Mouse (Mus musculus) thymus, adult 2 months (tissue): Measurements from ENCODE around the gene Tle4. TPM values are rescaled to one million over a fixed set of nuclear protein-coding genes. Genes with fewer than 3 reads are reported as not detected.

Source experiments
- DNase-seq: peaks from one replicate; pipeline ENCODE4 v3.0.0; 2021
- H3K27ac ChIP-seq: fragments of 200-500 bp; 2 replicates; pipeline ENCODE4 v1.5.1; 2012; ENCODE audit warnings: low read length, control low read depth; ENCODE audit not compliant: control insufficient read depth, insufficient read depth
- H3K27me3 ChIP-seq: fragments of 200-500 bp; 2 replicates; pipeline ENCODE4 v1.6.1; 2012; ENCODE audit warnings: mild to moderate bottlenecking, low read length, moderate library complexity, mixed read lengths; ENCODE audit not compliant: control insufficient read depth, insufficient read depth
- H3K36me3 ChIP-seq: fragments of 200-500 bp; 2 replicates; pipeline ENCODE4 v1.6.1; 2012; ENCODE audit warnings: mild to moderate bottlenecking, low read length, moderate library complexity; ENCODE audit not compliant: control insufficient read depth, insufficient read depth
- H3K4me1 ChIP-seq: fragments of 200-500 bp; replicated peaks from 2 replicates; pipeline ENCODE4 v1.6.1; 2012; ENCODE audit warnings: low read length; ENCODE audit not compliant: control insufficient read depth, insufficient read depth
- H3K4me3 ChIP-seq: fragments of 200-500 bp; 2 replicates; pipeline ENCODE4 v1.5.1; 2012; ENCODE audit warnings: mild to moderate bottlenecking, low read length, control low read depth, moderate library complexity; ENCODE audit not compliant: control insufficient read depth, insufficient read depth
- CTCF ChIP-seq: fragments of 200-500 bp; IDR thresholded peaks from 2 replicates; pipeline ENCODE4 v1.5.1; 2012; ENCODE audit warnings: mild to moderate bottlenecking, control low read depth, low read length, moderate library complexity, borderline replicate concordance; ENCODE audit not compliant: control insufficient read depth, poor library complexity, insufficient read depth; ENCODE audit errors: extremely low read depth
- POLR2A ChIP-seq: fragments of 200-500 bp; IDR thresholded peaks from 2 replicates; pipeline ENCODE4 v1.6.1; 2012; ENCODE audit warnings: mild to moderate bottlenecking, low read length, control low read depth, moderate library complexity; ENCODE audit not compliant: control insufficient read depth, poor library complexity, insufficient read depth; ENCODE audit errors: extremely low read depth
- WGBS: fragments of 180-500 bp; shearing (Covaris S2); methylation state at CpG from one replicate; pipeline ENCODE4 v1.1.7; 2018; 5-methylcytosine and 5-hydroxymethylcytosine counted together
- polyA plus RNA-seq: library from polyadenylated mRNA; depleted of rRNA; stranded (reverse); fragments of >200 nt; gene quantifications from 2 replicates; pipeline ENCODE4 v1.2.3, GENCODE M21; 2012

Tle4 gene
- polyA plus RNA-seq, 1 experiment: 17.8 TPM

GRCm38 (mm10) chr19:14591809-14592535, 5.9 kb downstream of the Tle4 start:
- peaks cover 5% of the 10 kb centered on the region for H3K4me1 ChIP-seq
- no peak overlapping the region for H3K27ac ChIP-seq
- WGBS: 98% methylated on average over 10 of the region's 10 CpGs
- no peak for TF ChIP-seq POLR2A
- TF ChIP-seq CTCF: no peak
- DNase-seq: no peak
- no peaks in the 10 kb centered on the region for H3K27me3 ChIP-seq
- no peaks in the 10 kb centered on the region; the same call in 1 of the 2 replicates for H3K36me3 ChIP-seq
- H3K4me3 ChIP-seq: no peak overlapping the region

GRCm38 (mm10) chr19:14590154-14590553, 7.7 kb downstream of the Tle4 start:
- DNase-seq: no peak
- 98% methylated on average over 7 of the region's 7 CpGs for WGBS
- Histone ChIP-seq H3K27me3 (no peaks in the 10 kb centered on the region), H3K4me3 (no peak overlapping the region), H3K4me1 (peaks cover 3% of the 10 kb centered on the region), H3K27ac (no peak overlapping the region), H3K36me3 (no peaks in the 10 kb centered on the region; the same call in 1 of the 2 replicates)
- no peak for TF ChIP-seq CTCF

GRCm38 (mm10) chr19:14588221-14589123, 9.4 kb downstream of the Tle4 start:
- WGBS: 34% methylated on average over 3 of the region's 3 CpGs
- H3K27ac ChIP-seq: no peak overlapping the region
- H3K4me3 ChIP-seq: no peak overlapping the region
- H3K4me1 ChIP-seq: peaks cover 3% of the 10 kb centered on the region
- no peaks in the 10 kb centered on the region; the same call in 1 of the 2 replicates for H3K36me3 ChIP-seq
- TF ChIP-seq CTCF (no peak), POLR2A (no peak)
- DNase-seq: peak; percentile 36
- no peaks in the 10 kb centered on the region for H3K27me3 ChIP-seq

- WGBS: 89% methylated on average over 3 of the region's 3 CpGs
- DNase-seq: no peak
- Histone ChIP-seq H3K36me3 (no peaks in the 10 kb centered on the region), H3K27me3 (no peaks in the 10 kb centered on the region), H3K4me3 (no peak overlapping the region), H3K27ac (no peak overlapping the region), H3K4me1 (peaks cover 3% of the 10 kb centered on the region)
- no peak for TF ChIP-seq POLR2A
- TF ChIP-seq CTCF: no peak
Observed at GRCm38 (mm10) chr19:14586171-14586570, 11.7 kb downstream of the Tle4 start.

DNA sequence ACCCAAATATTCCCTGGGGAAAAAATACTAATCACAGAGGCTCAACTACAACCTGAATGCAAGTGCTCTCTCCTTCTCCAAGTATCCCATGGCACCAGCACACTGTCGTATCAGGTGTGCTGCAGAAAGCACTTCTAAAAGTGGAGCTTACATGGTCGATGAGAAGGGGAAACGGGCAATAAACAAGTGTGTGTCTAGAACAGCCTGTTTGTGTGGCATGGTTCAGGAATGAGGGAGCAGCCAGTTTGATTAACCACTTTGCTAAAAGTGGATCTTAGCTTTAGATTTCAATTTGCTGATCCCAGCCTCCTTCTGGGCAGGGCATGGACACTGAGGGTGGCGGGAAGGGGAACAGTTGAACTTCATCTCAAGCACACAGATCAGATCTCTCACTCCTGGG, 12.1 kb downstream of the Tle4 start:
- Histone ChIP-seq H3K4me3 (no peak overlapping the region), H3K27ac (no peak overlapping the region), H3K36me3 (no peaks in the 10 kb centered on the region), H3K4me1 (peaks cover 3% of the 10 kb centered on the region), H3K27me3 (no peaks in the 10 kb centered on the region)
- WGBS: 69% methylated on average over 4 of the region's 4 CpGs
- TF ChIP-seq CTCF: no peak
- no peak for TF ChIP-seq POLR2A
- DNase-seq: no peak

GRCm38 (mm10) chr19:14585235-14585634, 12.6 kb downstream of the Tle4 start:
- Histone ChIP-seq H3K27me3 (no peaks in the 10 kb centered on the region), H3K36me3 (no peaks in the 10 kb centered on the region), H3K4me1 (peaks cover 3% of the 10 kb centered on the region), H3K4me3 (no peak overlapping the region), H3K27ac (no peak overlapping the region)
- no peak for TF ChIP-seq POLR2A
- TF ChIP-seq CTCF: no peak
- WGBS: 87% methylated on average over 3 of the region's 3 CpGs
- DNase-seq: no peak
